Mouse (Mus musculus) hindbrain, embryonic 11.5 days (tissue): ENCODE results near the gene Urb1. TPM values are rescaled to one million over a fixed set of nuclear protein-coding genes. Genes with fewer than 3 reads are reported as not detected.

Source experiments
- ATAC-seq: fragments of 200-750 bp; cut with Nextera tagmentation; 2 replicates; pipeline ENCODE4 v1.8.0; 2017; ENCODE audit warnings: mild to moderate bottlenecking, moderate TSS enrichment, moderate library complexity; ENCODE audit not compliant: low FRiP score
- DNase-seq: peaks from one replicate; pipeline ENCODE4 v3.0.0-alpha.2; 2015; ENCODE audit warnings: low spot score
- H3K27ac ChIP-seq: fragments of 300-500 bp; sonication (generic); 2 replicates; pipeline ENCODE4 v1.5.1; 2014; ENCODE audit warnings: mild to moderate bottlenecking, low read depth, low read length
- H3K27me3 ChIP-seq: fragments of 300-500 bp; sonication (generic); 2 replicates; pipeline ENCODE4 v1.6.1; 2014; ENCODE audit warnings: mild to moderate bottlenecking, low read length, moderate library complexity, mixed read lengths; ENCODE audit not compliant: control insufficient read depth, insufficient read depth
- H3K36me3 ChIP-seq: fragments of 300-500 bp; sonication (generic); 2 replicates; pipeline ENCODE4 v1.6.1; 2014; ENCODE audit warnings: mild to moderate bottlenecking, low read length, moderate library complexity, mixed read lengths; ENCODE audit not compliant: control insufficient read depth, insufficient read depth
- H3K4me1 ChIP-seq: fragments of 300-500 bp; sonication (generic); replicated peaks from 2 replicates; pipeline ENCODE4 v1.6.1; 2014; ENCODE audit warnings: low read length, mixed read lengths; ENCODE audit not compliant: control insufficient read depth, insufficient read depth
- H3K4me2 ChIP-seq: fragments of 300-500 bp; sonication (generic); replicated peaks from 2 replicates; pipeline ENCODE4 v1.6.1; 2014; ENCODE audit warnings: mild to moderate bottlenecking, low read depth, low read length
- H3K4me3 ChIP-seq: fragments of 300-500 bp; sonication (generic); 2 replicates; pipeline ENCODE4 v1.5.1; 2014; ENCODE audit warnings: low read depth, low read length
- H3K9ac ChIP-seq: fragments of 300-500 bp; sonication (generic); 2 replicates; pipeline ENCODE4 v1.6.1; 2014; ENCODE audit warnings: low read depth, low read length
- H3K9me3 ChIP-seq: fragments of 300-500 bp; sonication (generic); 2 replicates; pipeline ENCODE4 v1.6.1; 2016; ENCODE audit warnings: low read length; ENCODE audit not compliant: control insufficient read depth
- WGBS: fragments of 180-500 bp; shearing (Covaris S2); extraction: QIAGEN DNeasy Blood & Tissue Kit; methylation state at CpG from one replicate; pipeline ENCODE4 v1.1.7; 2014; 5-methylcytosine and 5-hydroxymethylcytosine counted together
- polyA plus RNA-seq: library from polyadenylated mRNA; unstranded; fragments of >200 nt; fragmentation: Nextera tagmentation; extraction: Ambion mirVana; gene quantifications from 2 replicates; pipeline ENCODE4 v1.2.1, GENCODE M21; 2014

Urb1 gene
- polyA plus RNA-seq, 1 experiment from 2014 or later, result 14.4 TPM

GRCm38 (mm10) chr16:90792500-90792899 is 17.7 kb downstream of the Urb1 start:
- ATAC-seq (no peak), DNase-seq (no peak)
- Histone ChIP-seq H3K4me1 (no peaks in the 10 kb centered on the region), H3K9me3 (no peaks in the 10 kb centered on the region), H3K27me3 (no peaks in the 10 kb centered on the region), H3K27ac (no peak overlapping the region), H3K9ac (no peak overlapping the region), H3K4me2 (no peak overlapping the region), H3K36me3 (0 out of 2 replicates have a peak, but pooled peaks cover 9% of the 10 kb centered on the region), H3K4me3 (no peak overlapping the region)
- 79% methylated on average over 3 of the region's 3 CpGs for WGBS

DNA sequence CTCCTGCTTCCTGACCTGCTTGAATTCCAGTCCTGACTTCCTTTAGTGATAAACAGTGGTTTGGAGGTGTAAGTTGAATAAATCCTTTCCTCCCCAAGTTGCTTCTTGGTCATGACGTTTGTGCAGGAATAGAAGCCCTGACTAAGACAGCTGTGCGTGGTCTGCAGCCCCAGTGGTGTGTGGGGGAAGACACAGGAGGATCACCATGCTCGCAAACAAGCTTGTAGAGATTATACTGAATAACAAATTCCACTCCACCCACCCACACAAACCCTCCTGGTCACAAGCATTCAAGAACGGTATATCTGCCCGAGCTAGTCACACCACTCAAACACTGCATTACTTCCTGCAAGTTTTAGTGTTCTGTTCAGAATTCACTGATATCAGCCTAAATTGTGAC is 18.1 kb downstream of the Urb1 start:
- H3K36me3 ChIP-seq, result 0 out of 2 replicates have a peak, but pooled peaks cover 7% of the 10 kb centered on the region

GRCm38 (mm10) chr16:90790946-90791345 is 19.3 kb downstream of the Urb1 start:
- Histone ChIP-seq H3K36me3 (peaks cover 7% of the 10 kb centered on the region; the same call in 1 of the 2 replicates), H3K4me3 (no peak overlapping the region), H3K9me3 (no peaks in the 10 kb centered on the region), H3K9ac (no peak overlapping the region), H3K27me3 (no peaks in the 10 kb centered on the region), H3K4me1 (no peaks in the 10 kb centered on the region), H3K27ac (no peak overlapping the region), H3K4me2 (no peak overlapping the region)
- ATAC-seq, result no peak
- no peak for DNase-seq
- 91% methylated on average over 6 of the region's 6 CpGs for WGBS

More for the DNA sequence above, 18.1 kb downstream of the Urb1 start:
- Histone ChIP-seq H3K9me3 (no peaks in the 10 kb centered on the region), H3K4me2 (no peak overlapping the region), H3K27me3 (no peaks in the 10 kb centered on the region), H3K9ac (no peak overlapping the region), H3K27ac (no peak overlapping the region), H3K4me3 (no peak overlapping the region), H3K4me1 (no peaks in the 10 kb centered on the region)
- ATAC-seq (no peak), DNase-seq (no peak)
- 87% methylated on average over 5 of the region's 5 CpGs for WGBS

GRCm38 (mm10) chr16:90788580-90788979 is 21.6 kb downstream of the Urb1 start:
- peaks cover 9% of the 10 kb centered on the region; the same call in 1 of the 2 replicates for H3K36me3 ChIP-seq
- H3K9ac ChIP-seq, result no peak overlapping the region
- H3K27me3 ChIP-seq, result no peaks in the 10 kb centered on the region
- H3K4me1 ChIP-seq, result no peaks in the 10 kb centered on the region
- DNase-seq, result no peak
- H3K4me3 ChIP-seq, result no peak overlapping the region
- no peak for ATAC-seq
- 92% methylated on average over 6 of the region's 6 CpGs for WGBS
- H3K27ac ChIP-seq, result no peak overlapping the region
- no peak overlapping the region for H3K4me2 ChIP-seq
- H3K9me3 ChIP-seq, result no peaks in the 10 kb centered on the region

DNA sequence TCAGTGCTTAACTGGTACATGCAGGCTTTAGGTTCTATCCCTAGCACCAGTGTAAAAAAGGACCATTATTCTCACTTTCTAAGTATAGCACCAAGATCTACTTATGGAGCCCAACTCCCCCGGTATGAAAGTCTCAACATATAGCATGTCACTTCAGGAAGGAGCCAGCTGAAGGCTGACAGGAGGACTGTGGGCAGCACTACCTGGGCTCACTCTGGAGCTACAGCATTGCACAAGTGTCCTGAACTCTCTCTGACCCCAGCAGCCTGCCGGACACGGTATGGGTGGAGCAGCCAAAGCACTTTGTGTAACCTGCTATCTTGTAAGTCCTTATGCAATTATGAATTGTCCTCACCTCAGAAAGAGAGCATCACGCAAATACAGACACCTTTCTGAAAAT is 25.0 kb downstream of the Urb1 start:
- Histone ChIP-seq H3K9ac (no peak overlapping the region), H3K9me3 (no peaks in the 10 kb centered on the region), H3K4me1 (no peaks in the 10 kb centered on the region), H3K36me3 (peaks cover 9% of the 10 kb centered on the region; the same call in 1 of the 2 replicates), H3K27me3 (no peaks in the 10 kb centered on the region), H3K27ac (no peak overlapping the region), H3K4me3 (no peak overlapping the region), H3K4me2 (no peak overlapping the region)
- no peak for ATAC-seq
- 96% methylated on average over 4 of the region's 4 CpGs for WGBS
- DNase-seq, result no peak

DNA sequence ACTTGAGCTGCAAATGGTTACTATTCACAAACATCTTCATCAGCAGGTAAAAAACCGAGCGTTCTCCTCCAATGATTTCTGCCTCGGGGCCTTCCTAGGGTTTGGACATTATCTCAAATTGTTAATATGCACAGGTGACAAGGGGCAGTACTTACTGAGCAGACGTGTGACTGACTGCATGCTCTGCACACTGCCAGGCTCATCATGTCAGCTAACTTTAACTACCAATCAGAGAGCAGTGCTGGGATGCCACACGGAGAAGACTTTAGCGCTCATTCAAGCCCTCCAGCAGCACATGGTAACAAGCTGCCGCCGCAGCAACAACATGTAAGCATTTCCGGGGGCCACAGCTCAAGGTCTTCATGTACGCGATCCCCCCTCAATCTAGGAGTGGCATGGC is 26.9 kb downstream of the Urb1 start:
- Histone ChIP-seq H3K9ac (no peak overlapping the region), H3K4me1 (no peaks in the 10 kb centered on the region), H3K9me3 (no peaks in the 10 kb centered on the region), H3K27me3 (no peaks in the 10 kb centered on the region), H3K4me3 (no peak overlapping the region), H3K36me3 (peaks cover 6% of the 10 kb centered on the region; the same call in 1 of the 2 replicates), H3K27ac (no peak overlapping the region), H3K4me2 (no peak overlapping the region)
- no peak for DNase-seq
- 93% methylated on average over 11 of the region's 11 CpGs for WGBS
- no peak for ATAC-seq

- no peak overlapping the region for H3K4me3 ChIP-seq
- ATAC-seq, result peak; percentile 45; the same call in 1 of the 2 replicates
- H3K36me3 ChIP-seq, result no peaks in the 10 kb centered on the region
- H3K9me3 ChIP-seq, result no peaks in the 10 kb centered on the region
- H3K27ac ChIP-seq, result no peak overlapping the region
- H3K9ac ChIP-seq, result no peak overlapping the region
- 69% methylated on average over 11 of the region's 11 CpGs for WGBS
- H3K27me3 ChIP-seq, result no peaks in the 10 kb centered on the region
- H3K4me1 ChIP-seq, result no peaks in the 10 kb centered on the region
- DNase-seq, result peak; percentile 14
- no peak overlapping the region for H3K4me2 ChIP-seq
Observed at GRCm38 (mm10) chr16:90779783-90780182, 30.4 kb downstream of the Urb1 start.

GRCm38 (mm10) chr16:90775946-90776520 is 34.2 kb downstream of the Urb1 start:
- Histone ChIP-seq H3K9ac (no peak overlapping the region), H3K4me1 (no peaks in the 10 kb centered on the region), H3K36me3 (no peaks in the 10 kb centered on the region), H3K27ac (no peak overlapping the region), H3K4me2 (no peak overlapping the region), H3K9me3 (no peaks in the 10 kb centered on the region), H3K27me3 (no peaks in the 10 kb centered on the region), H3K4me3 (no peak overlapping the region)
- DNase-seq, result no peak
- 85% methylated on average over 10 of the region's 10 CpGs for WGBS
- ATAC-seq, result no peak

DNA sequence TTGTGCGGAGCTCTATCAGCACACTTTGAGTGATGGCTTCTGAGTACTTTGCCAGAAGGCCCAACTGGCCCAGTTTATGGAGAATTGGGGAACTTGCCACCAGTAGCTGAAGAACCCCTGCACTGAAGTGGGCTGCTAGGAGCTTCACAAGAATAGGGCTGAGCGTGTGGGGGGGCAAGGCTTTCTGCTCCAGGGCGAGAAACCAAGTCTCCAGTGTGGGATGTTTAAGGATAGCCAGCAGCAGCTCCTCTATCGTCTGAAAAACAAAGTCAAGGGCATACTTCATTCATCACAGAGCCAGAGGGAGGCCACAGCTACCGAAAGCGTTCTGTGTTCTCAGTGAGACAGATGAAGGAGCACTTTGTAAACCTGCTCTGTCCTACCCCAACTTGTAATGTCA is 35.6 kb downstream of the Urb1 start:
- WGBS, result 92% methylated on average over 6 of the region's 6 CpGs
- H3K4me2 ChIP-seq, result no peak overlapping the region
- DNase-seq, result no peak
- no peak overlapping the region for H3K9ac ChIP-seq
- H3K27me3 ChIP-seq, result no peaks in the 10 kb centered on the region
- ATAC-seq, result no peak
- no peaks in the 10 kb centered on the region for H3K9me3 ChIP-seq
- no peaks in the 10 kb centered on the region for H3K4me1 ChIP-seq
- H3K27ac ChIP-seq, result no peak overlapping the region
- no peak overlapping the region for H3K4me3 ChIP-seq
- H3K36me3 ChIP-seq, result no peaks in the 10 kb centered on the region
